Mouse (Mus musculus): ENCODE results near the gene Fam189a1.

GRCm38 (mm10) chr7:64743610-64744009 lies 412.8 kb downstream of the Fam189a1 start:
- TF ChIP-seq POLR2A (IDR thresholded peaks at IDR 0.05; ENCODE audit: insufficient read depth, low read length) (no peak), EP300 (IDR thresholded peaks at IDR 0.05; ENCODE audit: insufficient read depth, low read depth, low read length) (no peak), CTCF (IDR thresholded peaks at IDR 0.05; ENCODE audit: low read depth, low read length) (no peak)

All from ES-Bruce4 (cell line).